Mouse (Mus musculus) retina, embryonic 14.5 days (tissue): ENCODE results near the gene Med21.

Experiments
- DNase-seq: peaks from one replicate; pipeline ENCODE4 v3.0.0-alpha.2; 2015; ENCODE audit warnings: low spot score

Med21 gene

DNA sequence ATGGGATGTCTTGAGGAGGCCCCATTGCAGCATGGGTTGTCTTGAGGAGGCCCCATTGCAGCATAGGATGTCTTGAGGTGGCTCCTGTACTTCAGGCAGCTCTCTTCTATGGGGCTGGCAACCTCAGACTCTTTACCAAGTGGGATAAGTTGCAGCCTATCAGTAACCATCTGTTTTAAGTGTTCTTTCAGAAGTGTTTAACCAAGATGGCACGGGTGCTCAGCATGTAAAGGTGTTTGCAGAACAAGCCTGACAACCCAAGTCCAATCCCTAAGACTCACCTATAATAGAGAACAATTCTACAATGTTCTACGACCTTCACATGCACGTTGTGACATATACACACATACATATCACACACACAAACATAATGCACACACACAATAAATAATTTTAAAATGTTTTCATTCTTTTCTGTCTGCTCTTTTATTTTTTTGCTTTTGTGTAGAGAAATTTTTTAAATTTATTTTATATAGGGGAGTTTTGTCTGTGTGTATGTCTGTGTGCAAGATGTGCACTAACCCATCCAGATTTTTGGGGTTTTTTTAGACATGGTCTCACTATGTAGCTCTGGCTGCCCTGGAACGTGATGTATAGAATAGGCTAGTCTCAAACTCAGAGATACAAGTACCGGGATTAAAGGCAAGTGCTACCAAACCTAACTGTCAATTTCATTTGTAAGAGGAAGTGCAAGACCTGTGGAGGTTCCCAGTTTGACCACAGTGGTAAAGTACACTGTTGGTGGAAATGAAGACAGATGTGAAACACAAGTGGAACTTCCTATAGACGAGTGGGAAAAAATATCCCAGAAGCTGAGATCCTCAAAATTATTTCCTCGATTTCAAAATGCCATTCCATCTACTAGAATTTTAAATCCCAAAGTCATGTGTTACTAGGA lies 2.0 kb upstream of the Med21 start:
- DNase-seq: no peak

DNA sequence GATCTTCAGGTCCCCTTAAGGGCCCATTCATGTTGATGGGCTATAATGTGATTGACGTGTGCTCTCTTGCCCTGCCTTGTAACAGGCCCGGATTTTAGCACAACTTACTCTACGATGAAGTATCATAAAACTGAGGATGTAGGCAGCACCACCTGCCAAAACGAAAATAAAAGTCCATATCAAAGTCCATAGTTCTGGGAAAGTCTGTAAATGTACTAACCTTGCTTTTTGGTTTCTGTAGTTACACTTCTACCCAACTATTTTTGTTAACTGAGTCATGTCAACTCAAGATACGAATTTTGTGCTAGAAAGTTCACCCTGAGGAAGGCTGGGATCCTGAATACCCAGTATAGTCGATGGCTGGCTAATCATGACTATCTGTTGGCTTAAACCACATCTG lies 1.4 kb upstream of the Med21 start:
- DNase-seq: no peak

DNA sequence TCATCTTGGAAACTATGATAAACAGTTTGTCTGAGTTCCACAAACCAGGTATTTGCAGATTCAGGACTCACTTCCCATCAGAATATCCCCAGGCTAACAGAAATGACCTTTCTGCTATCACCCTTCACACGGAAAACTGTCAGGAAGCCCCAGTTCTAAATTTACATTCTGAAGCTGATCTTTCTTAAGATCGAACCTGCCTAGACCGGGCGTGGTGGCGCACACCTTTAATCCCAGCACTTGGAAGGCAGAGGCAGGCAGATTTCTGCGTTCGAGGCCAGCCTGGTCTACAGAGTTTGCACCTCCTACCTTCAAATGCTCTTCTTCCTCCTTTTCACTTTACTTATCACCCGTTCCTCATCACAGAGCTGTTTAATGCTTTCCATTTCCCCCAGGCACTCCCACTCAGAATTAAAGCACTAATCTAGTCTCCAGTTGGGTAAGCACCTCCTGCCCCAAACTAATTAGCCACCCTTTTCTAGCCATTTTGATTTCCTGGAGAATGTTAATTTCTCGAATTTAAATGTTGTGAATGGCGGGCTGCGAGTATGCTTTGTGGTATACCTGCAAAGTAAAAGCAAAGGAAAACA lies 631 bp upstream of the Med21 start:
- DNase-seq: no peak

- no peak for DNase-seq
Observed at GRCm38 (mm10) chr6:146643184-146643570, 830 bp downstream of the Med21 start.

DNA sequence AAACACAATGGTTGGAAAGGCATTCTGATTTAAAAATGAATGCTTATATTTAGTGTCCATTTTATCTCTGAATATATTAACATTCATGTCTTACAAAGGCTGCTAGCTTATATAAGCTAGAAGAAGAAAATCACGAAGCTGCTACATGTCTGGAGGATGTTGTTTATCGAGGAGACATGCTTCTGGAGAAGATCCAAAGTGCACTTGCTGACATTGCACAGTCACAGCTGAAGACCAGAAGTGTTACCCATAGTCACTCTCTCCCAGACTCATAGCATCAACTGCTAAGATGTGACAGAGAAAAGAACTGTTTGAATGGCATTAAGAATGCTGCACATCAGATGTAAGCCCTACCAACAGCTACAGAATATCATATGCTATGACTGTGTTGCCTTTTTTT lies 7.7 kb downstream of the Med21 start:
- no peak for DNase-seq

GRCm38 (mm10) chr6:146651431-146651830 lies 9.1 kb downstream of the Med21 start:
- DNase-seq: no peak

DNA sequence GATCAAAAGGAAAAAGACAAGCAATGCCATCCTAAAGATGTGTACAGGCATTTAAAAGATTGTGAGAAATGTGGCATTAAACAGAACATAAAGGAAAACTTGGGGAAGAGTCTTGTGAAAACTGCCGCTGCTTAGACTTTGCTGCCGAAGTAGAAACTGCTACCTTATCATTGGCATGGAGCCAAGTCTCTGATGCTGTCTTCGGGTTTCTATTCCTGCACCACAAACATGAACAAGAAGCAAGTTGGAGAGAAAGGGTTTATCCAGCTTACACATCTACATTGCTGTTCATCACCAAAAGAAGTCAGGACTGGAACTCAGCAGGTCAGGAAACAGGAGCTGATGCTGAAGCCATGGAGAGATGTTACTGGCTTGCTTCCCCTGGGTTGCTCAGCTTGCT lies 10.8 kb downstream of the Med21 start:
- DNase-seq: no peak

DNA sequence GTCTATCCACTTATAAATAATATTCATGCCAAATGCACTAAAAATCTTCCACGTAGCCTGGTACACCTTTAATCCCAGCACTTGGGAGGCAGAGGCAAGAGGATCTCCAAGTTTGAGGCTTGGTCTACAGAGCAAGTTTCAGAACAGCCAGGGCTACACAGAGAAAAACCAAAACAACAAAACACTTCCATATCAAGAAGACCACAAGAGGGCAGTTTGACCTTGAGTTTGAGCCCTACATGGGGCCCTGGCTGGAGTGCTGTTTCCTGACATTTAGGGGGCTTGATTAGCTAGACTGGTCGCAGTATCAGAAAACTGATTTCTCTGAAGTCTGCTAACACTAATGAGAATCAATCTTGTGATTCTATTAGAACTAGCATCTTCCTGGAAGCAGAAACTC lies 18.2 kb downstream of the Med21 start:
- peak; percentile 48 for DNase-seq

DNA sequence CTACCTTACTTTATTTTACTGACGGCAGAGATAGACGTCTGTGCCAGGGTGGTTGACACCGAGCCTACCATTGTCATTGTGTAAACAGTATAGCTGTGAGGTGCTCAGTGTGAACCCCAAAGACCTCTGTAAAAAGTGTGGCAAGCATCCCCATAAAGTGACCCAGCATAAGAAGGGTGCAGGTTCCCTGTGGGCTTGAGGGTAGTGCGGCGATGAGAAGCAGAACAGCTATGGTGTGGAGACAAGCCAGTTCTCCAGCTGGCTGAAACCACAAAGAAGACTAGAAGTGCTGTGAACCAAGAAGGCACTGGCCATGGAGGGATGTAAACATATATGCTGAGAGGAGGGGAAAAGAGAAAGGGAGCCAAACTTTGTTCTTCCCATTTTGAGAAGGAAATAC lies 19.3 kb downstream of the Med21 start:
- DNase-seq: no peak

GRCm38 (mm10) chr6:146662679-146663078 lies 20.3 kb downstream of the Med21 start:
- DNase-seq: peak; percentile 18

GRCm38 (mm10) chr6:146664116-146664515 lies 21.8 kb downstream of the Med21 start:
- DNase-seq: no peak

GRCm38 (mm10) chr6:146664917-146665316 lies 22.6 kb downstream of the Med21 start:
- DNase-seq: no peak

DNA sequence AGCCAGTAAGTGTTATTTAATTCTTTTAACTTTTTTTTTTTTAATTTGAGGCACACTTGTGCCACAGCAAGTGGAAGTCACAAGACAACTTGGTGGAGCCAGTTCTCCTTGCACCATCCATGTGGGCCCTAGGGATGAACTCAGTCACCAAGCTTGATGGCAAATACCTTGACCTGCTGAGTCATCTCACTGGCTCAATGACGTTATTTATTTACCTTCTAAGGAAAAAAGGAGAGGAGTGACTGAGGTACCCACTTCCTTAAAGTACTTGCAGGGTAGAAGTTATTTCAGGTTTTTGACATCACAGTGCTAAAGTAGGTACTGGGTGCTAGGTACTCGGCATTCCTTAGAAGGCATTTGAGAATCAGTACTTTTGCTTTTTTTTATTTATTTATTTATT lies 23.1 kb downstream of the Med21 start:
- no peak for DNase-seq

- no peak for DNase-seq
Observed at GRCm38 (mm10) chr6:146666811-146667210, 24.5 kb downstream of the Med21 start.

DNA sequence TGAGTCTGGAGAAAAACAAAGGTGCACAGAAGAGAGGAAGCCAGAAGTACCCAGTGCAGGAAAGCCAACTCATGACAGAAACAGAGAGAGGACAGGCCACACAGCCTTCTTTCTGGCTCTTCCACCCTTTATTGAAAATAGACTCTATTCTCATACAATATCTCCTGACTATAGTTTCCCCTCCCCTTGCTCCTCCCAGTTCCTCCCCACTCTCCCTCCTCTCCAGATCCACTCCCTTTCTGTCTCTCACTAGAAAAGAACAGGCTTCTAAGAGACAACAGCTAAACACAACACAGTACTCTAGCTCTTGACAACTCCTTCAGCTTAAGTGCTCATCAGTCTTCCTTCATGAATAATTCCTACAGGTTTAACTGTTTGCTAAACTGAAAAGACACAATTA lies 26.3 kb downstream of the Med21 start:
- DNase-seq: no peak

- no peak for DNase-seq
Observed at GRCm38 (mm10) chr6:146670956-146671855, 28.9 kb downstream of the Med21 start.

- no peak for DNase-seq
Observed at GRCm38 (mm10) chr6:146672106-146672505, 29.8 kb downstream of the Med21 start.

DNA sequence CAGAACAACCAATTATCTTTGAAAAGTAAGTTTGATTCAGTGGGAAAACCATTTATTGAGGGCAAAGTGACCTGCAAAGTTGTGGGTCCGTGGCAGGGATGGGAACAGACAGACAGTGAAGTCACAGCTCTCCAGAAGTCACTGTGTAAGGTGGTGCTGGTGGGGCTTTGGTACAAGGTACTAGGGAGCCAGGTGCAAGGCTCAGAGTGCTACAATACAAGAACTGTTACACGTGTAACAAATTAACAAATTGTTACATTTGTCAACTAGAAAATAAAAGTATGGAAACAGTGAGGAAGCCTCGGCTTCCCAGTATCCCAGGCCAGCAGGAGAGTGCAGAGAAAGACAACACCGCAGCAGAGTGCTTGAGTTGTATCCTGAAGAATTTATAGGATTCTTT lies 31.3 kb downstream of the Med21 start:
- no peak for DNase-seq

- DNase-seq: no peak
Observed at GRCm38 (mm10) chr6:146674420-146674819, 32.1 kb downstream of the Med21 start.

DNA sequence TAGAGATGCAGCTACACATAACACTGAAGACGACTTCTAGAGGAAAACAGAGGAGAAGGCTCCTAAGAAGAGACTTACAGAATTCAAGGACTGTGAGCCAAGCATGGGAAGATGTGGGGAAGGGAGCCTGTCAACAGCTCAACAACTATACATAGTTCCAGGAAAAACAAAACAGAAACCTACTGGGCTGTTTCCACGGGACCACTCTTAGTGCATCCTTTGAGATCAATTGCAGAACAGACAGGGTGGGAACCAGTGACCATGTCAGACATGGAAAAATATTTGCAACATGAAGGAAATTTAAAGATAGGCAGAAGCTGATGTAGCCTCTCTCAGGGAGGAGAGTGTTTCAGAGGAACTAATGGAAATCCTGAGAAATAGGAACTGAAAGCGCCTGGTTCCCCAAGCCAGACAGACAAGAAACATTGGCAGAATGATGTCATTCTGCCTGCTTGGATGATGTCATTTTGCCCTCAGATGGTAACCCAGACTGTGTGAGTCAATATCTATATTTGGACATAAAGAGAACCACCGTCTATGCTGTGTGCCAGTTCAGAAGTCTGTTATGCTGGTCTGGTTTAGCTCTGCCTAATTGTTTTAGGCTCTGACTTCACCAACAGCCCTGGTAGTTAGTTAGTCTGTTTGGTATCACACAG lies 32.7 kb downstream of the Med21 start:
- no peak for DNase-seq

- no peak for DNase-seq
Observed at GRCm38 (mm10) chr6:146676904-146677303, 34.6 kb downstream of the Med21 start.
